Mouse (Mus musculus): Measurements from ENCODE around the gene Lhx2.

Gene Lhx2

DNA sequence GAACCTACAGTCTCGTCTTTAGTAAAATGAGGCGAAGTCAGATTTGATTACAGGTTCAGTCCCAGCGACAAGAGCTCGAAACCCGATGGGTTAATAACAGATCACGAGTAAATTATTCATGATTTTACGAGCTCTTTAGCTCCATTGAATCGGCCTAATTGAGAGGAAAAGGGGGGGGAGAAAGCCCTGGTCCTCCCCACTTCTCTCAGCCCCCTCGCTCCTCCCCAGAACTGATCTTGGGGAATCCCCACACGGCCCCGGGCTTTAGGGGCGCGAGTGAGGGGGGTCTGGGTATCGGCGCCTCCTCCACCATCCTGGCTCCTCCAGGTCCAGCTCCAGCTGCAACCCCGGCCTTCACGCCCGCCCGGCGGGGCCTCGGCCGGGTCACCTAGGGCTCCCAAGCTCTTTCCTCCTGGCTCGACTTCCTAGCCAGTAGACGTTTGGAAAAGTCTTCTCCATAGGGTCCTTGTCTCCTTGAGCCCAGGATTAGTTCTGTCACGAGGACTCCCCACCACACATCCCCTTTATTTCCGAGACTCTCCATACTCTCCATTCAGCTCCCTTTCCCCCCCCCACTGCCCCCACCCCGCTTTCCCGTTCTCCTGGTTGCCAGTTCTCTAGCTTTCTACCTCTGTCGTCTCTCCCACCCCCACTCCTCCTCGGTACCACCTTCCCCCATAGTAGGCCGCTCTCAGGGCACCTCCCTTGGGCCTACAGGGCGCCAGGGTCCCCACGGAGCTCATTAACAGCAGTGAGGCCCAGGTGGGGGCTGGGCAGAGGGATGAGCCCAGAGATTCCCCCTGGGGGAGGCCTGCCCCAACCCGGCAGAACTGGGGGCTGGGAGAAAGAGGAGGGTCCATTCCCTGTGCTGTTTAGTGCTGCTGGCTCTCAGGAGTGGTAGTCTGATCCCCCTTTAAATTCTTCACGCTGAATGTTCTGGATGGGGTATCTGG is 18.5 kb downstream of the Lhx2 start:
- in situ Hi-C loops (cut with MboI; ENCODE audit: unreplicated experiment in 2 of 2), result loop anchor here in 1 of 2 experiments (25.0 kb wide), 1 partner anchor 1020 kb away; the partner anchor contains the start of gene Olfr368

GRCm38 (mm10) chr2:38358611-38359010 is 19.5 kb downstream of the Lhx2 start:
- in situ Hi-C loops (cut with MboI; ENCODE audit: unreplicated experiment in 2 of 2), result loop anchor here in 1 of 2 experiments (25.0 kb wide), 1 partner anchor 1021 kb away; the partner anchor contains the start of gene Olfr368

GRCm38 (mm10) chr2:38359186-38359585 is 20.1 kb downstream of the Lhx2 start:
- in situ Hi-C loops (cut with MboI; ENCODE audit: unreplicated experiment in 2 of 2), result loop anchor here in 1 of 2 experiments (25.0 kb wide), 1 partner anchor 1022 kb away; the partner anchor contains the start of gene Olfr368

- in situ Hi-C loops (cut with MboI; ENCODE audit: unreplicated experiment in 2 of 2), result loop anchor here in 1 of 2 experiments (25.0 kb wide), 1 partner anchor 1023 kb away; the partner anchor contains the start of gene Olfr368
Observed at GRCm38 (mm10) chr2:38359811-38360210, 20.7 kb downstream of the Lhx2 start.

GRCm38 (mm10) chr2:38366222-38366621 is 27.1 kb downstream of the Lhx2 start:
- in situ Hi-C loops (cut with MboI; ENCODE audit: unreplicated experiment in 2 of 2), result loop anchor here in 1 of 2 experiments (25.0 kb wide), 1 partner anchor 1029 kb away; the partner anchor contains the start of gene Olfr368

GRCm38 (mm10) chr2:38367023-38367422 is 27.9 kb downstream of the Lhx2 start:
- in situ Hi-C loops (cut with MboI; ENCODE audit: unreplicated experiment in 2 of 2), result loop anchor here in 1 of 2 experiments (25.0 kb wide), 1 partner anchor 1030 kb away; the partner anchor contains the start of gene Olfr368

- in situ Hi-C loops (cut with MboI; ENCODE audit: unreplicated experiment in 2 of 2), result loop anchor here in 1 of 2 experiments (25.0 kb wide), 1 partner anchor 1031 kb away; the partner anchor contains the start of gene Olfr368
Observed at GRCm38 (mm10) chr2:38367852-38368251, 28.8 kb downstream of the Lhx2 start.

DNA sequence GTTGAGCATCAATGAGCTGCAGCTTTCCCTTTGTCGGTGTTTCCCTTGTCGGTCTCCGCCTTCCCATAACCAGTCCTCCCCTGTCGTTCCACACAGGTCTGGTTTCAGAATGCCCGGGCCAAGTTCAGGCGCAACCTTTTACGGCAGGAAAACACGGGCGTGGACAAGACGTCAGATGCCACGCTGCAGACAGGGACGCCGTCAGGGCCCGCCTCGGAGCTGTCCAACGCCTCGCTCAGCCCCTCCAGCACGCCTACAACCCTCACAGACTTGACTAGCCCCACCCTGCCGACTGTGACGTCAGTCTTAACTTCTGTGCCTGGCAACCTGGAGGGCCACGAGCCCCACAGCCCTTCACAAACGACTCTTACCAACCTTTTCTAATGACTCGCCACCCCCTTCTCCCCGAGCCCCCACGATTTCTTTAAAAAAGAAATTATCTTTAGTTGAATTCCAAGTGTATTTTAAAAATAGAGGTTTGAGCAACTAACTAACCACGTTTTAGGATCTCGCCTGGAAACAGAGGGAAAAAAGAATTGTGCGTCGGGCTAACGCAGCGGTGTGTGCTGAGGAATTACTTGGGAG is 29.8 kb downstream of the Lhx2 start:
- in situ Hi-C loops (cut with MboI; ENCODE audit: unreplicated experiment in 2 of 2), result loop anchor here in 1 of 2 experiments (25.0 kb wide), 1 partner anchor 1032 kb away; the partner anchor contains the start of gene Olfr368

GRCm38 (mm10) chr2:38375606-38376304 is 36.7 kb downstream of the Lhx2 start:
- in situ Hi-C loops (cut with MboI; ENCODE audit: unreplicated experiment in 2 of 2), result loop anchor here (5.0 kb wide), 5 partner anchors 188 to 563 kb away; no protein-coding TSS in a partner anchor

- in situ Hi-C loops (cut with MboI; ENCODE audit: unreplicated experiment in 2 of 2), result loop anchor here (5.0 kb wide), 5 partner anchors 190 to 565 kb away; no protein-coding TSS in a partner anchor
Observed at GRCm38 (mm10) chr2:38377254-38377653, 38.2 kb downstream of the Lhx2 start.

GRCm38 (mm10) chr2:38378346-38378745 is 39.3 kb downstream of the Lhx2 start:
- in situ Hi-C loops (cut with MboI; ENCODE audit: unreplicated experiment in 2 of 2), result loop anchor here (5.0 kb wide), 5 partner anchors 191 to 566 kb away; no protein-coding TSS in a partner anchor

GRCm38 (mm10) chr2:38378849-38379545 is 39.9 kb downstream of the Lhx2 start:
- in situ Hi-C loops (cut with MboI; ENCODE audit: unreplicated experiment in 2 of 2), result loop anchor here (5.0 kb wide), 5 partner anchors 192 to 567 kb away; no protein-coding TSS in a partner anchor

GRCm38 (mm10) chr2:38379546-38379870 is 40.4 kb downstream of the Lhx2 start:
- in situ Hi-C loops (cut with MboI; ENCODE audit: unreplicated experiment in 2 of 2), result loop anchor here (5.0 kb wide), 5 partner anchors 192 to 567 kb away; no protein-coding TSS in a partner anchor

GRCm38 (mm10) chr2:38380136-38381083 is 41.3 kb downstream of the Lhx2 start:
- in situ Hi-C loops (cut with MboI; ENCODE audit: unreplicated experiment in 2 of 2), result no loop called here

- in situ Hi-C loops (cut with MboI; ENCODE audit: unreplicated experiment in 2 of 2), result no loop called here
Observed at GRCm38 (mm10) chr2:38387568-38388262, 48.6 kb downstream of the Lhx2 start.

DNA sequence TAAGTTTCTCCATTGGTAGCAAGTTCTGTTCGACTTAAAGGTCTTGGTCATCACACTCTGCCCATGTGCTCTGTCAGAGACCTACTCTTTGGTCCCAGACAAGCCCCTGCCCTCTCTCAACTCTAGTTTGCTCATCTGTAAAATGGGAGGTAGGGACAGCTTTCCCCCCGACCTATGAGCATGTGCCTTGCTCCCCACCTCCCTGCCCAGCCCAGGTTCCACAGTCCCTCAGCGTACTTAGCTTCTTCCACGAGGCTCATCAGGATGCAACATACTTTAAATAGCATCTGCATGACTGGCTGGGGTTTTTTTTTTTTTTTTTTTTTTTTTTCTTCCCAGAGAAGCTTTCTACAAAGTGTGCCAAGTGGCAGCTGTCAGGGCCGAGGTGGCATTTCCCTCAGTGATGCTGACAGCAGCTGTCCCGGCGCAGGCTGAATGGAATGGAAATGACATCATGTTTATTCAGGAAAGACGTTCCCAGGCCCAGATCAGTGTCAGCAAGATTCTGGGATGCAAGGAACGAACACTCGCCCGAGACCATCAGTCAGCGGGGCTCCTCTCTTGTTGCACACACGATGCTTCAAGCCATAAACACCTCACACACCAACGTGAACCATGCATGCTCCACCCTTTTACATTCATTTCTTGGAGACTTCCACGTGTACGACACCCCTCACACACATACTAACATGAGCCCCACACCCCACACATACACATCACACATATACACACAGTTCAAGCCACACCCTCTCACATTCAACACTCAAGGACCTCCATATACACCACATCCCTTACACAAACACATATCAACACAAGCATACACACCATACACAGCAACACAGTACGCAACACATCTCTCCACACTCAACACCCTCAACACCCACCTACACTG is 56.1 kb downstream of the Lhx2 start:
- in situ Hi-C loops (cut with MboI; ENCODE audit: unreplicated experiment in 2 of 2), result no loop called here

GRCm38 (mm10) chr2:38395869-38396236 is 56.8 kb downstream of the Lhx2 start:
- in situ Hi-C loops (cut with MboI; ENCODE audit: unreplicated experiment in 2 of 2), result no loop called here
